Mouse (Mus musculus) cortical plate, adult 2 months (tissue): ENCODE data around the gene Txnrd2. TPM values are rescaled to one million over a fixed set of nuclear protein-coding genes. Genes with fewer than 3 reads are reported as not detected.

Experiments used
- H3K27ac ChIP-seq: fragments of 200-500 bp; 2 replicates; pipeline ENCODE4 v1.5.1; 2012; ENCODE audit warnings: low read length, control low read depth, inconsistent platforms; ENCODE audit not compliant: insufficient read depth
- H3K4me1 ChIP-seq: fragments of 200-500 bp; 2 replicates; pipeline ENCODE4 v1.6.1; 2011; ENCODE audit warnings: low read length; ENCODE audit not compliant: control insufficient read depth, insufficient read depth
- H3K4me3 ChIP-seq: fragments of 200-500 bp; 2 replicates; pipeline ENCODE4 v1.5.1; 2011; ENCODE audit warnings: mild to moderate bottlenecking, low read length, control low read depth; ENCODE audit not compliant: insufficient read depth
- CTCF ChIP-seq: fragments of 200-500 bp; IDR thresholded peaks from 2 replicates; pipeline ENCODE4 v1.5.1; 2011; ENCODE audit warnings: mild to moderate bottlenecking, control low read depth, low read length; ENCODE audit not compliant: insufficient read depth; ENCODE audit errors: extremely low read depth
- POLR2A ChIP-seq: fragments of 200-500 bp; IDR thresholded peaks from 2 replicates; pipeline ENCODE4 v1.6.1; 2011; ENCODE audit warnings: mild to moderate bottlenecking, low read length, control low read depth; ENCODE audit not compliant: insufficient read depth; ENCODE audit errors: extremely low read depth
- polyA plus RNA-seq: library from polyadenylated mRNA; depleted of rRNA; stranded (reverse); fragments of >200 nt; gene quantifications from 2 replicates; pipeline ENCODE4 v1.2.3, GENCODE M21; 2012

Txnrd2 gene
- polyA plus RNA-seq, 1 experiment = 22.4 TPM

- Histone ChIP-seq H3K4me3 (no peak overlapping the region), H3K27ac (0 out of 2 replicates have a peak overlapping the region, but pooled peaks have one; percentile 19), H3K4me1 (peaks cover 12% of the 10 kb centered on the region)
- TF ChIP-seq POLR2A (no peak), CTCF (no peak)
These were observed 14.2 kb upstream of the Txnrd2 start for GRCm38 (mm10) chr16:18411802-18412476.

GRCm38 (mm10) chr16:18413032-18413816, 13.0 kb upstream of the Txnrd2 start:
- H3K4me3 ChIP-seq = no peak overlapping the region
- TF ChIP-seq POLR2A = no peak
- H3K27ac ChIP-seq = no peak overlapping the region
- peaks cover 12% of the 10 kb centered on the region for H3K4me1 ChIP-seq

- H3K4me3 ChIP-seq = no peak overlapping the region
- peak overlapping the region; percentile 51; the same call in 1 of the 2 replicates for H3K27ac ChIP-seq
- 0 out of 2 replicates have a peak, but pooled peaks have one; percentile 10 for TF ChIP-seq POLR2A
- no peak for TF ChIP-seq CTCF
- H3K4me1 ChIP-seq = peaks cover 12% of the 10 kb centered on the region
These were observed 10.0 kb upstream of the Txnrd2 start for GRCm38 (mm10) chr16:18416094-18416761.

- Histone ChIP-seq H3K4me3 (peak overlapping the region; percentile 12; the same call in 1 of the 2 replicates), H3K27ac (peak overlapping the region; percentile 92), H3K4me1 (peaks cover 12% of the 10 kb centered on the region)
- TF ChIP-seq POLR2A (no peak), CTCF (no peak)
These were observed 9.3 kb upstream of the Txnrd2 start for GRCm38 (mm10) chr16:18416837-18417236.

- H3K27ac ChIP-seq = no peak overlapping the region
- H3K4me3 ChIP-seq = no peak overlapping the region
- H3K4me1 ChIP-seq = peaks cover 9% of the 10 kb centered on the region
- TF ChIP-seq POLR2A = no peak
- no peak for TF ChIP-seq CTCF
These were observed 8.7 kb upstream of the Txnrd2 start for GRCm38 (mm10) chr16:18417491-18417890.

GRCm38 (mm10) chr16:18418756-18419602, 7.2 kb upstream of the Txnrd2 start:
- Histone ChIP-seq H3K4me1 (peaks cover 7% of the 10 kb centered on the region), H3K27ac (no peak overlapping the region), H3K4me3 (no peak overlapping the region)
- TF ChIP-seq POLR2A = no peak
- TF ChIP-seq CTCF = no peak

- TF ChIP-seq CTCF = no peak
- TF ChIP-seq POLR2A = no peak
- no peak overlapping the region for H3K4me3 ChIP-seq
- no peak overlapping the region for H3K27ac ChIP-seq
- H3K4me1 ChIP-seq = peaks cover 9% of the 10 kb centered on the region
These were observed 6.6 kb upstream of the Txnrd2 start for GRCm38 (mm10) chr16:18419603-18420026.

GRCm38 (mm10) chr16:18420571-18420970, 5.6 kb upstream of the Txnrd2 start:
- Histone ChIP-seq H3K27ac (no peak overlapping the region), H3K4me1 (peaks cover 9% of the 10 kb centered on the region), H3K4me3 (no peak overlapping the region)
- no peak for TF ChIP-seq POLR2A
- TF ChIP-seq CTCF = no peak
